Mouse (Mus musculus) heart, embryonic 15.5 days (tissue): ENCODE results near the gene Gm973. TPM values are rescaled to one million over a fixed set of nuclear protein-coding genes. Genes with fewer than 3 reads are reported as not detected.
A peak's percentile ranks its signal among the peaks of the same experiment; 100 is the strongest.

Experiments
- ATAC-seq: fragments of 200-750 bp; cut with Nextera tagmentation; replicated peaks from 2 replicates; pipeline ENCODE4 v1.8.0; 2017; ENCODE audit warnings: low read depth, moderate TSS enrichment; ENCODE audit not compliant: insufficient number of reproducible peaks, insufficient read depth, low FRiP score
- H3K27ac ChIP-seq: fragments of 300-500 bp; sonication (generic); 2 replicates; pipeline ENCODE4 v1.5.1; 2015; ENCODE audit warnings: mild to moderate bottlenecking, inconsistent platforms
- H3K27me3 ChIP-seq: fragments of 300-500 bp; sonication (generic); 2 replicates; pipeline ENCODE4 v1.6.1; 2015; ENCODE audit warnings: inconsistent platforms
- H3K36me3 ChIP-seq: fragments of 300-500 bp; sonication (generic); 2 replicates; pipeline ENCODE4 v1.6.1; 2015; ENCODE audit warnings: mild to moderate bottlenecking, inconsistent platforms
- H3K4me1 ChIP-seq: fragments of 300-500 bp; sonication (generic); replicated peaks from 2 replicates; pipeline ENCODE4 v1.6.1; 2015; ENCODE audit warnings: inconsistent platforms
- H3K4me2 ChIP-seq: fragments of 300-500 bp; sonication (generic); 2 replicates; pipeline ENCODE4 v1.6.1; 2015; ENCODE audit warnings: inconsistent platforms, mild to moderate bottlenecking, moderate library complexity
- H3K4me3 ChIP-seq: fragments of 300-500 bp; sonication (generic); 2 replicates; pipeline ENCODE4 v1.5.1; 2015; ENCODE audit warnings: mild to moderate bottlenecking, inconsistent platforms
- H3K9ac ChIP-seq: fragments of 300-500 bp; sonication (generic); 2 replicates; pipeline ENCODE4 v1.6.1; 2015; ENCODE audit warnings: mild to moderate bottlenecking, inconsistent platforms
- H3K9me3 ChIP-seq: fragments of 300-500 bp; sonication (generic); replicated peaks from 2 replicates; pipeline ENCODE4 v1.6.1; 2016; ENCODE audit warnings: inconsistent platforms
- WGBS: fragments of 180-500 bp; shearing (Covaris S2); methylation state at CpG from one replicate; pipeline ENCODE4 v1.1.7; 2015; ENCODE audit warnings: mixed read lengths; 5-methylcytosine and 5-hydroxymethylcytosine counted together
- polyA plus RNA-seq: library from polyadenylated mRNA; unstranded; fragments of >200 nt; fragmentation: Nextera tagmentation; extraction: Ambion mirVana; gene quantifications from 2 replicates; pipeline ENCODE4 v1.2.1, GENCODE M21; 2015

The Gm973 gene
- polyA plus RNA-seq, 1 experiment from 2014 or later: 0.34 TPM

DNA sequence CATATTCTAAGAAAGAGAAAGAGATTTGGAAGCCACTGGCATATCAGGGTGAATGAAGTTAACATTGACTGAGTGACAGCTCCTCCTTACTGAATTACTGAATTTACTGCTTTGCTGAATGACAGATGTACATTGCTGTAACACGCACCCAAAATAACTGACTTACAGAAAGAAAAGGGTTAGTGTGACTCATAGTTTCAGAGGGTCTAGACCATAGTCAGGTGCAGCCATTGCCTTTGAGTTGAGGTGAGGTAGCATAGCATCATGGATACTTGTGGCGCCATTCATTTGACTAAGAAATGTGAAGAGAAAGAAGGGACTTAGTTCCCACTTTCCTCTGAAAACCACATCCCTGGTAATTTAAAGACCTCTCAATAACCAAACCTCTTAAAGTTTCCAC lies 157.6 kb downstream of the Gm973 start:
- H3K4me2 ChIP-seq: no peak overlapping the region
- H3K36me3 ChIP-seq: no peaks in the 10 kb centered on the region
- 90% methylated on average over 2 of the region's 2 CpGs for WGBS
- H3K27me3 ChIP-seq: no peaks in the 10 kb centered on the region
- H3K27ac ChIP-seq: no peak overlapping the region
- ATAC-seq: no peak
- no peaks in the 10 kb centered on the region for H3K9me3 ChIP-seq
- H3K9ac ChIP-seq: no peak overlapping the region
- H3K4me1 ChIP-seq: peaks cover 9% of the 10 kb centered on the region
- no peak overlapping the region for H3K4me3 ChIP-seq

DNA sequence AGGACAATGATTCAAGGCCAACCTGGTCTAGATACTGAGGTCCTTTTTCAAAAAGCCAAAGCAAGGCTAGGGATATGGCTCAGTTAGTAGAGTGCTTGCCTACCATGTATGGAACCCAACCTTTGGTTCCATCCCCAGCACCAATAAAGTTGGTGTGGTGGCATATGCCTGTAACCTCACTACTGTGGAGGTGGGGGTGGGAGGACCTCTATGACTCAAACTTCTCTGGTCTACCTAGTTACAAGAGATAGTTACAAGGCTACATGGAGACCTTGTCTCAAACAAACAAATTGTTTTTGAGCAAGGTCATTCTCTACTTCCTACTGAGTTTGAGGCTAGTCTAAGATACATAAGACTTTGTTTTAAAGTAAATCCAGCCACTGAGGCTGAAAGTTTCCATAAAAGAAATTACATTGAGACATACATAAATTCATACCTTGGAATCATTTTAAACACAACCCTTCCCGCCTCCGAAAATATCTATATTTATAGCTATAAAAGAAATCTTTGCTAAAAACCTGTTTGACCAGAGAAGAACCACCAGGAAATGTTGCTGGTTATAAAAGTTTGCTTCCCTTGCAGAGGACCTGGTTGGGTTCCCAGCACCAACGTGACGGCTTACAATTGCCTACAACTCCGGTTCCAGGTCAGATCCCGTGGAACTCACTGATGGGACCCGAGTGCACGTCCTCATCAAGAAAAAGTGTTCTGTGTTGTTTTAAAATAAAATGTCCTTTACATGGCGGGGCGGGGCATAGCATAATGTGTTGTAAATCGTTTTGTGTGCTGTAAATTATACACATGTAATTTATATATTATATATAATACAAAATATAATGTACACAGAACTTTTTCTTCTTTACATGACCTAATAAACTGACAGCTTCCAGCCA lies 168.1 kb downstream of the Gm973 start:
- 9% methylated on average over 11 of the region's 11 CpGs for whole genome bisulfite sequencing
- Histone ChIP-seq H3K4me1 (peaks cover 24% of the 10 kb centered on the region), H3K9ac (peak overlapping the region; percentile 50), H3K4me3 (peak overlapping the region; percentile 83), H3K9me3 (no peaks in the 10 kb centered on the region), H3K4me2 (peak overlapping the region; percentile 90), H3K27ac (peak overlapping the region; percentile 76), H3K36me3 (no peaks in the 10 kb centered on the region), H3K27me3 (no peaks in the 10 kb centered on the region)
- ATAC-seq: no peak

DNA sequence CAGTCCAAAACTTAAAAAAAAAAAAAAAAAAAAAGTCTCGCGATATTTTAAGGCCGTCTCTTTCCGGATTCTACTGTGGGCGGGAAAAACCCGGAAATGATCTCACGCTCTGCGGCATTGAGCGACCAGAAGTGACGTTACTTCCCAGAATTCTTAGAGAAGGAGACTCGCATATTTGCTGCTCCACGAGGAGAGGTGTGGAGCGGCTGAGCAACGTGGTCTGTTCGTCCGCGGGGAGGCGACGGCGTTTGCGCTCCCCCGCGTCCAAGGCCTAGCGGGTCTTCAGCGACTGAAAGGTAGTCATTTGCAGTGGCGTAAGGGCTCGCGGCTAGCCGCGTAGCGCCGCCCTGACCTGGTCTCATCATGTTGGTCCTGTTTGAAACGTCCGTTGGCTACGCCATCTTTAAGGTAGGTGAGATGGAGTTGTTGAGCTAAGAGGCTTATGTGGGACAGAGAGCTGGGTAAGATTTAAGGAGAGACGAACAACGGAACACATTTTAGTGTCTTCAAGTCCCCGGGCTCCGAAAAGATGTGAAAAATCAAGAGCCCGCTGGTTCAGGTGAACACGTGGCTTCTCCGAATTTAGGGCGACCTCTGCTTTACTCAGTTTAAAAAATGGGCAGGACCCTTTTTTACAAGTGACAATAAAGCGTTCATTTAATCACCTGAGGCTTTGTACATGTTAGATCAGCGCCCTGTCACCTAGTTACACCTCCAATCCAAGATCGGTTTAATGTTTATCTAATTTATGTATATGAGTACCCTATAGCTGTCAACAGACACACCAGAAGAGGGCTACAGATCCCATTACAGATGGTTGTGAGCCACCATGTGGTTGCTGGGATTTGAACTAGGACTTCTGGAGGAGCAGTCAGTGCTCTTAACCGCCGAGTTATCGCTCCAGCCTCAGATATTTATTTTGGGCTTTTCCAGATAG lies 169.0 kb downstream of the Gm973 start, which contains the start of gene Nop58:
Gene Nop58 (plus strand): TSS at position 153 of the 937 bp plus-strand sequence.
- Histone ChIP-seq H3K9me3 (no peaks in the 10 kb centered on the region), H3K4me1 (peaks cover 24% of the 10 kb centered on the region), H3K27me3 (no peaks in the 10 kb centered on the region), H3K4me3 (peak within 1 kb of the TSS; percentile 83), H3K27ac (peak within 1 kb of the TSS; percentile 87), H3K4me2 (peak within 1 kb of the TSS; percentile 90), H3K9ac (peak within 1 kb of the TSS; percentile 71), H3K36me3 (no peaks in the 10 kb centered on the region)
- under 1% methylated on average over 49 of the region's 49 CpGs for WGBS
- peak; percentile 93 for ATAC-seq

Other genes starting within 250 kb of the Gm973 start
- gene Fzd7, start 33.8 kb upstream of the Gm973 start, polyA plus RNA-seq: 3.0 and 4.5 TPM in 2 replicates
- gene Sumo1, start 154.6 kb downstream of the Gm973 start, polyA plus RNA-seq: 214 and 215 TPM in 2 replicates
- 130 and 134 TPM in 2 replicates for gene Nop58, start 168.7 kb downstream of the Gm973 start, polyA plus RNA-seq
- 5.8 and 6.5 TPM in 2 replicates for gene Bmpr2, start 247.1 kb downstream of the Gm973 start, polyA plus RNA-seq